Mouse (Mus musculus) kidney, postnatal 0 days (tissue): ENCODE data around the gene Atp6v1fnb. TPM values are rescaled to one million over a fixed set of nuclear protein-coding genes. Genes with fewer than 3 reads are reported as not detected.

Experiments used
- ATAC-seq: fragments of 200-750 bp; cut with Nextera tagmentation; replicated peaks from 2 replicates; pipeline ENCODE4 v1.8.0; 2017; ENCODE audit warnings: low read depth, moderate number of reproducible peaks, moderate TSS enrichment, moderate library complexity; ENCODE audit not compliant: low FRiP score
- DNase-seq: peaks from one replicate; pipeline ENCODE4 v3.0.0-alpha.2; 2016; ENCODE audit warnings: low spot score
- H3K27ac ChIP-seq: fragments of 300-500 bp; sonication (generic); 2 replicates; pipeline ENCODE4 v1.5.1; 2014; ENCODE audit warnings: mild to moderate bottlenecking
- H3K27me3 ChIP-seq: fragments of 300-500 bp; sonication (generic); 2 replicates; pipeline ENCODE4 v1.6.1; 2014; ENCODE audit warnings: low read length, mixed read lengths; ENCODE audit not compliant: insufficient read depth
- H3K36me3 ChIP-seq: fragments of 300-500 bp; sonication (generic); 2 replicates; pipeline ENCODE4 v1.6.1; 2014; ENCODE audit warnings: low read length, mixed read lengths; ENCODE audit not compliant: insufficient read depth
- H3K4me1 ChIP-seq: fragments of 300-500 bp; sonication (generic); replicated peaks from 2 replicates; pipeline ENCODE4 v1.6.1; 2014; ENCODE audit warnings: antibody characterized with exemption, low read length, mixed read lengths; ENCODE audit not compliant: insufficient read depth
- H3K4me2 ChIP-seq: fragments of 300-500 bp; sonication (generic); 2 replicates; pipeline ENCODE4 v1.6.1; 2014; ENCODE audit warnings: mild to moderate bottlenecking, low read length, moderate library complexity, mixed read lengths
- H3K4me3 ChIP-seq: fragments of 300-500 bp; sonication (generic); replicated peaks from 2 replicates; pipeline ENCODE4 v1.5.1; 2014; ENCODE audit warnings: low read depth, low read length
- H3K9ac ChIP-seq: fragments of 300-500 bp; sonication (generic); 2 replicates; pipeline ENCODE4 v1.6.1; 2014; ENCODE audit warnings: low read depth, low read length
- H3K9me3 ChIP-seq: fragments of 300-500 bp; sonication (generic); replicated peaks from 2 replicates; pipeline ENCODE4 v1.6.1; 2016; ENCODE audit warnings: low read length, inconsistent platforms, mixed read lengths
- CTCF ChIP-seq: IDR thresholded peaks from 2 replicates; pipeline ENCODE4 v1.5.1; 2016; ENCODE audit warnings: antibody characterized with exemption, low read depth, mild to moderate bottlenecking, moderate library complexity
- WGBS: fragments of 180-500 bp; shearing (Covaris S2); extraction: QIAGEN DNeasy Blood & Tissue Kit; methylation state at CpG from one replicate; pipeline ENCODE4 v1.1.7; 2014; 5-methylcytosine and 5-hydroxymethylcytosine counted together
- polyA plus RNA-seq: library from polyadenylated mRNA; unstranded; fragments of >200 nt; fragmentation: Nextera tagmentation; extraction: Ambion mirVana; gene quantifications from 2 replicates; pipeline ENCODE4 v1.2.1, GENCODE M21; 2015

The Atp6v1fnb gene
- polyA plus RNA-seq, 1 experiment from 2014 or later = not detected

DNA sequence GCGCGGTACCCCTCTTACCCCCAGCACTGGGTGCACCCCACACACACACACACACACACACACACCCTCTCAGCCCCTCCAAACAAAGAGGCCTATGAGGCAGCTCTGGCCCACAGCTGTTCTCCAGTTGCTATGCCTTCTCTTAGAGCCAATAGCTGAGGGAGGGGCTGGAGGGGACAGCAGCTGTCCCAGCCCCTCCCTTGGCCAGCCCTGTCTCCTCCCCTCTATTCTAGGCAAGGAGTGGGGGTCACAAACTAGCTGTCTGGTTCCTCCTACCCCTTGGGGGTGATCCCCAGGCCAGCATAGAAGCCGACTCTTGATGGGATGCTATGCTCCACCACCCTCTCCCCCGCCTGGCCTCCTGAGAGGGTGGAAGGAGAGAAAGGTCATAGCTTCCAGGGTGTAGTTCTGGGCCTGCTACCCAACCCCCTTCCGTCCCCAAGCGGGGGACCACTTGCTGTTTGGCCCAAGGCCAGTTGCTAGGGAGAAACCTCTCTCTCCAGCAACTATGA, 35.2 kb upstream of the Atp6v1fnb start:
- no peaks in the 10 kb centered on the region for H3K9me3 ChIP-seq
- ATAC-seq = peak; percentile 47
- H3K9ac ChIP-seq = no peak overlapping the region
- H3K4me3 ChIP-seq = 0 out of 2 replicates have a peak overlapping the region, but pooled peaks have one; percentile 47
- WGBS = 10% methylated on average over 6 of the region's 6 CpGs
- no peaks in the 10 kb centered on the region for H3K27me3 ChIP-seq
- 0 out of 2 replicates have a peak overlapping the region, but pooled peaks have one; percentile 31 for H3K27ac ChIP-seq
- peak; percentile 70 for DNase-seq
- H3K36me3 ChIP-seq = no peaks in the 10 kb centered on the region
- no peak for TF ChIP-seq CTCF
- H3K4me1 ChIP-seq = peaks cover 31% of the 10 kb centered on the region
- peak overlapping the region; percentile 89 for H3K4me2 ChIP-seq

DNA sequence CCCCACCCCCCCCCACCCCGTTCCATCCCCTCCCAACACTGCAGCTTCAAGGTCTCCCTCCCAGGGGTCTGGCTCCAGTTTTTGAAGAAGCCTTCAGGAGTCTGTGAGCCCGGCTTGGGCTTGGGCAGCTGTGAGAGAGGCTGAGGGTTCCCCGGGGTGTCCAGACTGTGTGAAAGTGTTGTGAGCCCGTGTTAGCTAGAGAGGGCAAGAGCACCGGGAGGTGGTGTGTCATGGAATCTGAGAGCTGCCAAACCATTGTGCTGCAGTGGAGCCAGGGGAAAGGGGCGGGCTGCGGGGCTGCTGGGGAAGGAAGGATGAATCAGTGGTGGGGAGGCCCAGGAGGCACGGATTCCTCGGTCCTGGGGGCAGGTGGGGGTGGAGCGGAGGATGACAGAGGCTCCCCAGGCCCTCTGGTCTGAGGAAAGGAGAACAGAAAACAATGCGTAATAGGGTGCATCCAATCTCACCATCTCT, 34.7 kb upstream of the Atp6v1fnb start:
- TF ChIP-seq CTCF = no peak
- Histone ChIP-seq H3K4me2 (peak overlapping the region; percentile 89), H3K36me3 (no peaks in the 10 kb centered on the region), H3K27me3 (no peaks in the 10 kb centered on the region), H3K4me1 (peaks cover 31% of the 10 kb centered on the region), H3K27ac (no peak overlapping the region), H3K4me3 (no peak overlapping the region), H3K9me3 (no peaks in the 10 kb centered on the region), H3K9ac (no peak overlapping the region)
- whole genome bisulfite sequencing = 9% methylated on average over 11 of the region's 11 CpGs
- peak; percentile 30; the same call in 1 of the 2 replicates for ATAC-seq
- DNase-seq = peak; percentile 53

- DNase-seq (no peak), ATAC-seq (no peak)
- Histone ChIP-seq H3K4me1 (peaks cover 17% of the 10 kb centered on the region), H3K27ac (no peak overlapping the region), H3K4me2 (no peak overlapping the region), H3K9me3 (no peaks in the 10 kb centered on the region), H3K9ac (no peak overlapping the region), H3K27me3 (no peaks in the 10 kb centered on the region), H3K4me3 (no peak overlapping the region), H3K36me3 (no peaks in the 10 kb centered on the region)
- 71% methylated on average over 4 of the region's 4 CpGs for WGBS
- TF ChIP-seq CTCF = no peak
These were observed 32.0 kb upstream of the Atp6v1fnb start for GRCm38 (mm10) chr6:29439251-29439650.

- no peak for ATAC-seq
- H3K27ac ChIP-seq = no peak overlapping the region
- peaks cover 16% of the 10 kb centered on the region for H3K4me1 ChIP-seq
- 91% methylated on average over 6 of the region's 6 CpGs for WGBS
- no peak overlapping the region for H3K4me3 ChIP-seq
- no peak overlapping the region for H3K4me2 ChIP-seq
- no peak for DNase-seq
- no peak overlapping the region for H3K9ac ChIP-seq
- H3K36me3 ChIP-seq = no peaks in the 10 kb centered on the region
- no peaks in the 10 kb centered on the region for H3K27me3 ChIP-seq
- H3K9me3 ChIP-seq = no peaks in the 10 kb centered on the region
- TF ChIP-seq CTCF = no peak
These were observed 31.4 kb upstream of the Atp6v1fnb start for GRCm38 (mm10) chr6:29439789-29440188.

DNA sequence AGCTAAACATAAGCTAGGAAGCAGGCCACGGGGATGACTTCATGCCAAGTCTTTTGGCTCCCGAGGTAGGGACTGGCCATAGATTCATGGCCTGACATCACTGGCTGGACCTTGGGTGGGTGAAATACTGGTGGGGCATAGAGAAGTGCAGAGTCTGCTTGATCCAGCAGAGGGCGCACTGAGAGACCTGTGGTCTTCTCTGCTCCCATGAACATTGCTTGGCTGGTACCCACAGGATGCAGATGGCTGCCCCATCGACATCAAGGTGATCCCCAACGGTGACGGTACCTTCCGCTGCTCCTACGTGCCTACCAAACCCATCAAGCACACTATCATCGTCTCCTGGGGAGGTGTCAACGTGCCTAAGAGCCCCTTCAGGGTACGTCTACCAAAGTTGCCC, 26.5 kb upstream of the Atp6v1fnb start:
- WGBS = 65% methylated on average over 11 of the region's 11 CpGs
- peak; percentile 72 for TF ChIP-seq CTCF
- H3K4me3 ChIP-seq = no peak overlapping the region
- H3K36me3 ChIP-seq = 0 out of 2 replicates have a peak, but pooled peaks cover 2% of the 10 kb centered on the region
- H3K4me1 ChIP-seq = no peaks in the 10 kb centered on the region
- peak; percentile 44 for DNase-seq
- H3K9me3 ChIP-seq = no peaks in the 10 kb centered on the region
- H3K9ac ChIP-seq = no peak overlapping the region
- no peak overlapping the region for H3K4me2 ChIP-seq
- no peak for ATAC-seq
- H3K27me3 ChIP-seq = no peaks in the 10 kb centered on the region
- H3K27ac ChIP-seq = no peak overlapping the region

- ATAC-seq (no peak), DNase-seq (no peak)
- H3K27me3 ChIP-seq = no peaks in the 10 kb centered on the region
These were observed 25.9 kb upstream of the Atp6v1fnb start for GRCm38 (mm10) chr6:29445354-29445753.

GRCm38 (mm10) chr6:29449858-29450257, 21.4 kb upstream of the Atp6v1fnb start:
- no peak for ATAC-seq
- Histone ChIP-seq H3K4me1 (no peaks in the 10 kb centered on the region), H3K9ac (no peak overlapping the region), H3K36me3 (0 out of 2 replicates have a peak, but pooled peaks cover 2% of the 10 kb centered on the region), H3K4me3 (no peak overlapping the region), H3K4me2 (no peak overlapping the region), H3K9me3 (no peaks in the 10 kb centered on the region), H3K27ac (no peak overlapping the region), H3K27me3 (no peaks in the 10 kb centered on the region)
- WGBS = 35% methylated on average over 4 of the region's 4 CpGs
- DNase-seq = no peak
- TF ChIP-seq CTCF = no peak

More at GRCm38 (mm10) chr6:29445354-29445753, 25.9 kb upstream of the Atp6v1fnb start:
- Histone ChIP-seq H3K4me2 (no peak overlapping the region), H3K4me1 (no peaks in the 10 kb centered on the region), H3K27ac (no peak overlapping the region), H3K36me3 (0 out of 2 replicates have a peak, but pooled peaks cover 2% of the 10 kb centered on the region), H3K9ac (no peak overlapping the region), H3K9me3 (no peaks in the 10 kb centered on the region), H3K4me3 (no peak overlapping the region)
- WGBS = 91% methylated on average over 7 of the region's 7 CpGs
- no peak for TF ChIP-seq CTCF
